Mouse (Mus musculus): ENCODE measurements around the gene Map3k21. TPM values are rescaled to one million over a fixed set of nuclear protein-coding genes. Genes with fewer than 3 reads are reported as not detected.

Gene Map3k21
- total RNA-seq, 2 experiments from 2014 or later, result 1.6 to 1.8 TPM

- no peak for DNase-seq (ENCODE audit: low spot score in 2 of 2)
These were observed 3.0 kb downstream of the Map3k21 start for GRCm38 (mm10) chr8:125913206-125913605.

DNA sequence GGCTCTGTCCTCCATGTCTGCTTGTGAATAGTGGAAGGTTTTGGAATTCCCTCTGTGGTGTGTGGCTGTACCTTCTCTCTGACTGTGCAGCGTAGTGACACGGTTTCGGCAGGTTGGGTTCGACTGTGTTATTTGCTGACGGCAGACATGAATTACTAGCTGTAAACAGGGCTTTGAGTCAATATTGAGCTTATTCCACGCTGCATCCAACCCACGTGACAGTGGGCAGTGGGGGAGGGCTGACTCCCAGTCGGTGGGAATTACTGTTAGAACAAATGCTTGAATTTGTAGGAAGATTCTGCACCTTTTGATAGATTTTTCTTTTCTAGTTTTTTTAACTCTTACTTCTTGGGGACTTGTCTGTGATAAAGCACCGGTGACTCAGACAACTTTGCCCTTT is 4.1 kb downstream of the Map3k21 start:
- DNase-seq (ENCODE audit: low spot score in 2 of 2), result no peak

- DNase-seq (ENCODE audit: low spot score in 2 of 2), result no peak
These were observed 6.8 kb downstream of the Map3k21 start for GRCm38 (mm10) chr8:125917013-125917412.

- DNase-seq (ENCODE audit: low spot score in 2 of 2), result no peak
These were observed 8.5 kb downstream of the Map3k21 start for GRCm38 (mm10) chr8:125918719-125919118.

DNA sequence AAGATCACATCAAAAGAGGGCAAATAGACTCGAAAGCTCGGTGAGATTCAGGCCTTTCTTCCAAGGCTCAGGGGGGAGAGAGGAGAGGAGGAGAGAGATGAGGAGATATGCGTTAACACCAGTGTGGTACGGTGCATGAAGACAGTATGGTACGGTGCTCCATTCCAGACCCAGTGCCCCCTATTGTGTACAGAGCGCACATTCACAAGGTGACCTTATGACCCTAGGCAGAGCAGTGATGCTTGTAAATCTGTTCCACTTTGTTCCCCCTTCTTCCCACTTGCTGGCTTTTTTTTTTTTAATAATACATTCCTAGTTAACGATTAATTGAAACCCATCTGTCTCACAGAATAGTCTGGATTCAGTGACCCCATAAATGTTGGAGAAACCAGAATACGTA is 9.3 kb downstream of the Map3k21 start:
- no peak for DNase-seq (ENCODE audit: low spot score in 2 of 2)

GRCm38 (mm10) chr8:125920281-125920680 is 10.0 kb downstream of the Map3k21 start:
- DNase-seq (ENCODE audit: low spot score in 2 of 2), result no peak

- no peak for DNase-seq (ENCODE audit: low spot score in 2 of 2)
These were observed 10.5 kb downstream of the Map3k21 start for GRCm38 (mm10) chr8:125920761-125921160.

- DNase-seq (ENCODE audit: low spot score in 2 of 2), result no peak
These were observed 12.1 kb downstream of the Map3k21 start for GRCm38 (mm10) chr8:125922333-125922732.

GRCm38 (mm10) chr8:125926636-125927035 is 16.4 kb downstream of the Map3k21 start:
- no peak for DNase-seq (ENCODE audit: low spot score in 2 of 2)

- no peak for DNase-seq (ENCODE audit: low spot score in 2 of 2)
These were observed 20.2 kb downstream of the Map3k21 start for GRCm38 (mm10) chr8:125930276-125931046.

DNA sequence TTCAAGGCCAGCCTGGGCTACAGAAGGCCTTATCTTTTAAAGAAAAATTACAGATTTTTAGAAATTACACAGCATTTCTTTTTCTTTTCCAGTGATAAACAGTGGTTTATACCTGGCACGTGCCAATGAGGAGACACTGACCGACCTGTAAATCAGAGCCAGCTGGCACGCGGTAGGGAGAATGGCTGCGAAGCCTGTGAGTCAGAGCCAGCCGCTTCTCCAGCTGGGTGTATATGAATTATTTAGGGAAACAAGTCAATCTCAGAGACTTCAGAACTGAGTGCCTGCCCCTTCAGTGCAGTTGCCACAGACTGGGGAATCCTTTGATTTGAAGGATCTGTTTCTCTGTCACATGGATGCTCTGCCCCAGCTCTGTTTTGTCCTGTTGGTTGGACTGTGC is 21.6 kb downstream of the Map3k21 start:
- DNase-seq (ENCODE audit: low spot score in 2 of 2), result peak; percentile 23 to 27

DNA sequence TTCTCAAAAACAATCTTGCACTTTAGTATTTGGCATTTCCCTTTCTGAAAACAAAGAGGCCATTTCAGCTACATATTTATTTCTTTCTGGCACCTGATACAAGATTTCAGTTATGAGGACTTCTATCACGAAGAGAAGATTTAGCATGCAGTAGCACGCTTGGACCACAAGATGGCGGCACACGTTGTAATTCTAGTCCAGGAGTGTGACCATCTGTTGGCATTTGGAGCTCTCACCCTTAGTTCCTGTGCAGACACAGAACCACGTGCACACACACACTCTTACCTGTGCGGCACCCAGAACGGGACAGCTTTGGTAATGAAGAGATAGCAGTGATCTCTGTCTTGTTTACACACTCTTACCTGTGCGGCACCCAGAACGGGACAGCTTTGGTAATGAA is 25.4 kb downstream of the Map3k21 start:
- peak; percentile 38 to 77 for DNase-seq (ENCODE audit: low spot score in 2 of 2)

DNA sequence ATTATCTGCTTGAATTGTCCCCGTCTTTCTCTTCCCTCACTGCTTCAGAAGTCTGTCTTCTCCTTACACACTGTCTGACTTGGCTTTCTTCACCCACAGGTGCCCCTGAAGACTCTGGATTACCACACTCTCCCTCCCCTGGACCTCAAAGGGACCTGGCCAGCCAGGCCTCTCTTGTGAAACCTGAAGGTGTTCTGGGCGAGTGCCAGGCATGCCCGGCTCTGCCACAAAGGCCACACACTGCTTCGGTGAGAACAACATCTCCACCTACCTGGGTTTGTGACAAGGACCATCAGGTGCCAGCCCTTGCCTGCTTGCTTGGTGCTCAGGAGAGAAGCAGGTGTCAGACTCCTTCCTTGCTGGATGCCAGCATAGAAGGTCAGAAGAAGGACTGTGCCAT is 34.3 kb downstream of the Map3k21 start:
- DNase-seq (ENCODE audit: low spot score in 2 of 2), result no peak

DNA sequence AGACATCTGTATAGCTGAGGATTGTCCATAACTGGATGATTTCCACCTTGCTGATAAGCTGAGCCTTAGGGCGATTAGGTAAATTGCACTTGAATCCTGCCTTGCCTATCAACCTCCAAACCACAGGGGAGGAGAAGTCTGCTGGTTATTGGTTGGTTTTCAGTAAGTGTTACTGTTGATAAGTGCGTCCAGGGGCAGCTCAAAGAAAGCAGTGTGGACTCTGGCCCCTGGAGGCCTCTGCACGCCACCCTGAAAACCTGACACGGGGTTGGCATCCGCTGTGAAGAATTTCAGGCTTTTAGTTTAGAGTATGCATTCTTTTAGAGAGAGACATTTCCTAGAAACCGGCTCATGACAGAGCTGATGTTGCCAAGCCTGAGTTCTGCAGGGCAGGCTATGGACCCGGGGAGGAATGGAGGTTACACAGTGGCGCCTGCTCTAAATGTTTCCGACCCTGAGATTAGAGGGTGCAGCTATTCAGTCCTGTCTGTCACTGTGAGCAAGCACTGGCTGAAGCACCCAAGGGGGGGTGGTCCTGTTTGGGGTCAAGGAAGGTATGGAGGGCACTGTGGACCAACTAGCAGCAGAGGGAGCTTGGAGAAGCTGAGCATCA is 38.6 kb downstream of the Map3k21 start:
- DNase-seq (ENCODE audit: low spot score in 2 of 2), result no peak

GRCm38 (mm10) chr8:125950007-125950940 is 40.0 kb downstream of the Map3k21 start:
- DNase-seq (ENCODE audit: low spot score in 2 of 2), result peak; percentile 85 to 88

DNA sequence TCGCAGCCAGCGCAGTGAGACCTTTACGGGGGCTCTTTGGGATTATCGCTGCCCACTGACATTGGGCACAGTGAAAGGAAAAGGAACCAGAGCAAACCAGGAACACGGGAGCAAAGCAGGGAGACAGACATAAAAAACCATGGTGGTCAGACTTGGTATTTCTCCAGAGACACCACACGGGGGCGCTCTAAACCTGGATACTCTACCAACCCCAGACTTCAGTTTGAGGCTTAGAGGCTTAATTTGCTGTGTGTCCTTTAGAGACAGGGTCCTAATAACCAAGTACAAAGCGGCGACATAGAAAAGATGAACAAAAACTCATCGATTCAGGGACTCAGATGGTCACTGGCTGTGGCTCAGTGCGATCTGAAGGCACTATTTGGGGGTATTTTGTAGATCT is 45.4 kb downstream of the Map3k21 start:
- peak; percentile 67 to 73 for DNase-seq (ENCODE audit: low spot score in 2 of 2)

- no peak for DNase-seq (ENCODE audit: low spot score in 2 of 2)
These were observed 46.5 kb downstream of the Map3k21 start for GRCm38 (mm10) chr8:125956796-125957195.

GRCm38 (mm10) chr8:125957226-125957993 is 47.2 kb downstream of the Map3k21 start:
- no peak for DNase-seq (ENCODE audit: low spot score in 2 of 2)

GRCm38 (mm10) chr8:125957994-125958368 is 47.7 kb downstream of the Map3k21 start:
- no peak for DNase-seq (ENCODE audit: low spot score in 2 of 2)

DNA sequence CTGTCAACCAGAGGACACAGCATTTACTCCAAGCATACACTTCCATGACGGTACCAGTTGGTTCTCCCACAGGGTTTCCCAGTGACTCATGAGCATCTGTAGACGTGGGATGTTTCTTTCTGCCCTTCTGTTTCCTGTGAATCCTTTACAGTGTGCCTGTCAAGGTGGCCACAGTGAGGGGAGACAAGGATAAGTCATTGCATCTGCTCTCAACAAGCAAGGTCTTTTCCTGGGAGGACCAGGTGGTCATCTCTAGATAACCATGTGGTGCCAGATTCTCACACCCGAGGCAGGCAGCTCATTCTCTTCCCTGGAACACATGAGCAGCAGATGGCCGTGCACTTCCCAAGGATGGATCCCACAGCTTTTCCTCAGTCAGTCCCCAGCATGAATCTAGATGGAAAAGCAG is 49.1 kb downstream of the Map3k21 start:
- peak; percentile 79 to 87 for DNase-seq (ENCODE audit: low spot score in 2 of 2)

- DNase-seq (ENCODE audit: low spot score in 2 of 2), result peak; percentile 30 to 31
These were observed 49.8 kb downstream of the Map3k21 start for GRCm38 (mm10) chr8:125960037-125960436.

Data from left cerebral cortex, adult 18-20 months (tissue).